In genomic region chr6:108660206-108660877, GRCm38 (mm10) we compare ENCODE assay signal across 8 mouse cellular contexts. TPM values are rescaled to one million over a fixed set of nuclear protein-coding genes. Genes with fewer than 3 reads are reported as not detected.
DNase-seq lines count a peak whose midpoint lies in the region; ATAC-seq and TF ChIP-seq lines count a peak whose summit lies in the region.

Gene Bhlhe40 (plus strand): TSS chr6:108660629.

- H3K4me3 ChIP-seq in forebrain, embryonic 11.5 days (ENCODE audit: low read depth, low read length): peak within 1 kb of the TSS; percentile 55
- peak within 1 kb of the TSS; percentile 93 for H3K4me3 ChIP-seq in heart, embryonic 16.5 days (ENCODE audit: low read length)
- H3K4me3 ChIP-seq in liver, embryonic 14.5 days (ENCODE audit: insufficient read depth in 1 of 2, low read depth in 2 of 2, low read length in 2 of 2): peak within 1 kb of the TSS; percentile 51 to 60
- H3K4me3 ChIP-seq in stomach, embryonic 16.5 days (replicated peaks; ENCODE audit: low read length): peak within 1 kb of the TSS; percentile 78

- 0% methylated on average over 35 of the region's 43 CpGs for WGBS in forebrain, embryonic 11.5 days
- WGBS in heart, embryonic 16.5 days: under 1% methylated on average over 34 of the region's 43 CpGs
- 0% methylated on average over 36 of the region's 43 CpGs for WGBS in liver, embryonic 14.5 days (ENCODE audit: insufficient replicate concordance)
- WGBS in stomach, embryonic 16.5 days: under 1% methylated on average over 27 of the region's 43 CpGs

- H3K9me3 ChIP-seq in forebrain, embryonic 11.5 days (ENCODE audit: control insufficient read depth, low read length): no peaks in the 10 kb centered on the region
- H3K9me3 ChIP-seq in heart, embryonic 16.5 days (replicated peaks; ENCODE audit: control insufficient read depth, low read length): no peaks in the 10 kb centered on the region
- H3K9me3 ChIP-seq in liver, embryonic 14.5 days (ENCODE audit: control insufficient read depth, low read length): no peaks in the 10 kb centered on the region
- H3K9me3 ChIP-seq in stomach, embryonic 16.5 days (replicated peaks; ENCODE audit: control insufficient read depth, low read length): no peaks in the 10 kb centered on the region

- ATAC-seq in forebrain, embryonic 11.5 days (replicated peaks; ENCODE audit: low FRiP score): peak; percentile 77
- ATAC-seq in heart, embryonic 16.5 days (replicated peaks; ENCODE audit: extremely low read depth, insufficient read depth, low FRiP score): peak; percentile 85
- peak; percentile 71 for ATAC-seq in liver, embryonic 14.5 days (ENCODE audit: insufficient read depth)
- ATAC-seq in stomach, embryonic 16.5 days (ENCODE audit: insufficient read depth, low FRiP score): peak; percentile 91

- peak; percentile 96 for DNase-seq in A20 (ENCODE audit: low read depth, low spot score)
- DNase-seq in brain, adult 2 months (ENCODE audit: low read depth, low spot score): peak; percentile 99
- DNase-seq in forebrain, embryonic 11.5 days (ENCODE audit: low spot score): peak; percentile 90
- DNase-seq in kidney, postnatal 36 days: peak; percentile 97 to 98
- DNase-seq in liver, embryonic 14.5 days (ENCODE audit: low read depth in 3 of 3, low spot score in 3 of 3): peak in 1 of 3 experiments; percentile 58
- DNase-seq in neural tube, embryonic 10.5 days (ENCODE audit: extremely low spot score, low spot score): peak; percentile 79

- TF ChIP-seq CTCF in liver, embryonic 14.5 days (IDR thresholded peaks at IDR 0.05; ENCODE audit: low read depth): no peak

- peak within 1 kb of the TSS; percentile 77 for H3K27ac ChIP-seq in forebrain, embryonic 11.5 days (ENCODE audit: low read depth, low read length)
- H3K27ac ChIP-seq in heart, embryonic 16.5 days (ENCODE audit: low read length): peak within 1 kb of the TSS; percentile 100
- H3K27ac ChIP-seq in liver, embryonic 14.5 days: peak within 1 kb of the TSS; percentile 41; the same call in 1 of the 2 replicates
- H3K27ac ChIP-seq in stomach, embryonic 16.5 days (ENCODE audit: low read length): peak within 1 kb of the TSS; percentile 100

- H3K4me1 ChIP-seq in forebrain, embryonic 11.5 days (replicated peaks; ENCODE audit: control insufficient read depth, insufficient read depth, low read length): peaks cover 11% of the 10 kb centered on the region; the same call in 1 of the 2 replicates
- peaks cover 31% of the 10 kb centered on the region for H3K4me1 ChIP-seq in heart, embryonic 16.5 days (ENCODE audit: control insufficient read depth, insufficient read depth, low read length)
- H3K4me1 ChIP-seq in liver, embryonic 14.5 days (replicated peaks; ENCODE audit: control insufficient read depth in 2 of 2, insufficient read depth in 2 of 2, low read length in 1 of 2): peaks cover 0 to 3% of the 10 kb centered on the region in 2 experiments; a peak in 2 of 4 replicates
- H3K4me1 ChIP-seq in stomach, embryonic 16.5 days (ENCODE audit: control insufficient read depth, insufficient read depth, low read length): peaks cover 25% of the 10 kb centered on the region

- H3K4me2 ChIP-seq in forebrain, embryonic 11.5 days (ENCODE audit: low read depth, low read length, severe bottlenecking): peak within 1 kb of the TSS; percentile 99
- H3K4me2 ChIP-seq in heart, embryonic 16.5 days (ENCODE audit: low read depth, low read length): peak within 1 kb of the TSS; percentile 90
- H3K4me2 ChIP-seq in liver, embryonic 14.5 days (ENCODE audit: low read depth): peak within 1 kb of the TSS; percentile 60
- peak within 1 kb of the TSS; percentile 86 for H3K4me2 ChIP-seq in stomach, embryonic 16.5 days (ENCODE audit: low read depth, low read length)

- TF ChIP-seq EP300 in liver, embryonic 14.5 days (IDR thresholded peaks at IDR 0.05; ENCODE audit: low read depth): no peak

- H3K27me3 ChIP-seq in forebrain, embryonic 11.5 days (ENCODE audit: control insufficient read depth, insufficient read depth, low read length): peaks cover 4% of the 10 kb centered on the region; the same call in 1 of the 2 replicates
- H3K27me3 ChIP-seq in heart, embryonic 16.5 days (ENCODE audit: control insufficient read depth, insufficient read depth, low read length): no peaks in the 10 kb centered on the region
- peaks cover 41% of the 10 kb centered on the region for H3K27me3 ChIP-seq in liver, embryonic 14.5 days (ENCODE audit: control insufficient read depth, insufficient read depth, low read length)
- no peaks in the 10 kb centered on the region for H3K27me3 ChIP-seq in stomach, embryonic 16.5 days (ENCODE audit: control insufficient read depth, insufficient read depth, low read length)

- H3K9ac ChIP-seq in forebrain, embryonic 11.5 days (ENCODE audit: low read length): peak within 1 kb of the TSS; percentile 72
- H3K9ac ChIP-seq in heart, embryonic 16.5 days (ENCODE audit: low read length): peak within 1 kb of the TSS; percentile 94
- peak within 1 kb of the TSS; percentile 45 for H3K9ac ChIP-seq in liver, embryonic 14.5 days (replicated peaks)
- peak within 1 kb of the TSS; percentile 88 for H3K9ac ChIP-seq in stomach, embryonic 16.5 days (ENCODE audit: low read length)

- H3K36me3 ChIP-seq in forebrain, embryonic 11.5 days (ENCODE audit: control insufficient read depth, insufficient read depth, low read length): no peaks in the 10 kb centered on the region
- H3K36me3 ChIP-seq in heart, embryonic 16.5 days (ENCODE audit: control insufficient read depth, insufficient read depth): peaks cover 9% of the 10 kb centered on the region
- H3K36me3 ChIP-seq in liver, embryonic 14.5 days (replicated peaks; ENCODE audit: control insufficient read depth, insufficient read depth, low read depth): no peaks in the 10 kb centered on the region
- H3K36me3 ChIP-seq in stomach, embryonic 16.5 days (ENCODE audit: control insufficient read depth, insufficient read depth, low read length): no peaks in the 10 kb centered on the region; the same call in 1 of the 2 replicates

RNA-seq across cellular contexts. Expression of gene Bhlhe40, which starts in this region (rescaled TPM):
- 5.7 and 6.9 TPM in 2 replicates for polyA plus RNA-seq in forebrain, embryonic 11.5 days (2014; fragmentation: Nextera tagmentation; extraction: Ambion mirVana)
- polyA plus RNA-seq in heart, embryonic 16.5 days (2015; fragmentation: Nextera tagmentation; extraction: Ambion mirVana): 24.4 and 28.5 TPM in 2 replicates
- polyA plus RNA-seq in liver, embryonic 14.5 days (2012; rRNA removed): 2.1 and 2.3 TPM in 2 replicates
- polyA plus RNA-seq in liver, embryonic 14.5 days (2014; fragmentation: Nextera tagmentation; extraction: Ambion mirVana): 5.2 and 5.3 TPM in 2 replicates
- 39.6 and 47.5 TPM in 2 replicates for polyA plus RNA-seq in stomach, embryonic 16.5 days (2015; fragmentation: Nextera tagmentation; extraction: Ambion mirVana)

Comparison
In these comparisons a context has a peak if more than half of its experiments do, and no peak if none do; other contexts are left out.
1. H3K27ac ChIP-seq: peak in every context shown above with its lines; median percentile 100 in heart, embryonic 16.5 days; 100 in stomach, embryonic 16.5 days; 77 in forebrain, embryonic 11.5 days; 41 in liver, embryonic 14.5 days.